Mouse (Mus musculus): ENCODE data around the gene Gm20388. TPM values are rescaled to one million over a fixed set of nuclear protein-coding genes. Genes with fewer than 3 reads are reported as not detected.

Gene Gm20388
- polyA plus RNA-seq, 1 experiment from 2014 or later = 5.5 TPM

GRCm38 (mm10) chr8:121885433-121885832, 1974.8 kb downstream of the Gm20388 start:
- no peak for ATAC-seq (ENCODE audit: borderline replicate concordance, extremely low read depth, low FRiP score, low TSS enrichment)
- Histone ChIP-seq H3K4me3 (no peak overlapping the region), H3K4me2 (no peak overlapping the region), H3K27me3 (no peaks in the 10 kb centered on the region), H3K9ac (no peak overlapping the region), H3K9me3 (no peaks in the 10 kb centered on the region), H3K27ac (no peak overlapping the region), H3K36me3 (peaks cover 31% of the 10 kb centered on the region), H3K4me1 (peaks cover 7% of the 10 kb centered on the region; the same call in 1 of the 2 replicates)
- WGBS = 88% methylated on average over 6 of the region's 6 CpGs

GRCm38 (mm10) chr8:121887547-121887946, 1976.9 kb downstream of the Gm20388 start:
- Histone ChIP-seq H3K4me3 (no peak overlapping the region), H3K4me2 (no peak overlapping the region), H3K27ac (no peak overlapping the region), H3K9ac (no peak overlapping the region), H3K9me3 (no peaks in the 10 kb centered on the region), H3K4me1 (no peaks in the 10 kb centered on the region), H3K27me3 (no peaks in the 10 kb centered on the region), H3K36me3 (peaks cover 31% of the 10 kb centered on the region)
- no peak for ATAC-seq (ENCODE audit: borderline replicate concordance, extremely low read depth, low FRiP score, low TSS enrichment)
- 56% methylated on average over 1 of the region's 1 CpGs for WGBS

GRCm38 (mm10) chr8:121889317-121889716, 1978.7 kb downstream of the Gm20388 start:
- H3K4me2 ChIP-seq = no peak overlapping the region
- no peaks in the 10 kb centered on the region for H3K9me3 ChIP-seq
- H3K4me3 ChIP-seq = no peak overlapping the region
- H3K27ac ChIP-seq = no peak overlapping the region
- no peaks in the 10 kb centered on the region for H3K27me3 ChIP-seq
- no peaks in the 10 kb centered on the region for H3K4me1 ChIP-seq
- WGBS = 93% methylated on average over 1 of the region's 1 CpGs
- no peak for ATAC-seq (ENCODE audit: borderline replicate concordance, extremely low read depth, low FRiP score, low TSS enrichment)
- H3K9ac ChIP-seq = no peak overlapping the region
- H3K36me3 ChIP-seq = peaks cover 22% of the 10 kb centered on the region

- no peak overlapping the region for H3K4me3 ChIP-seq
- no peaks in the 10 kb centered on the region for H3K4me1 ChIP-seq
- peaks cover 19% of the 10 kb centered on the region for H3K36me3 ChIP-seq
- H3K4me2 ChIP-seq = no peak overlapping the region
- no peak overlapping the region for H3K9ac ChIP-seq
- no peaks in the 10 kb centered on the region for H3K27me3 ChIP-seq
- no peak for ATAC-seq (ENCODE audit: borderline replicate concordance, extremely low read depth, low FRiP score, low TSS enrichment)
- no peak overlapping the region for H3K27ac ChIP-seq
- 68% methylated on average over 15 of the region's 15 CpGs for WGBS
- no peaks in the 10 kb centered on the region for H3K9me3 ChIP-seq
Measured at GRCm38 (mm10) chr8:121889810-121890785, 1979.5 kb downstream of the Gm20388 start.

- Histone ChIP-seq H3K4me3 (no peak overlapping the region), H3K9ac (no peak overlapping the region), H3K9me3 (no peaks in the 10 kb centered on the region), H3K4me1 (peaks cover 16% of the 10 kb centered on the region), H3K27ac (no peak overlapping the region), H3K36me3 (no peaks in the 10 kb centered on the region; the same call in 1 of the 2 replicates), H3K27me3 (no peaks in the 10 kb centered on the region), H3K4me2 (no peak overlapping the region)
- WGBS = 68% methylated on average over 5 of the region's 5 CpGs
- no peak for ATAC-seq (ENCODE audit: borderline replicate concordance, extremely low read depth, low FRiP score, low TSS enrichment)
Measured at GRCm38 (mm10) chr8:121892875-121893274, 1982.2 kb downstream of the Gm20388 start.

- ATAC-seq (ENCODE audit: borderline replicate concordance, extremely low read depth, low FRiP score, low TSS enrichment) = no peak
- Histone ChIP-seq H3K9ac (no peak overlapping the region), H3K4me3 (no peak overlapping the region), H3K9me3 (no peaks in the 10 kb centered on the region), H3K27me3 (no peaks in the 10 kb centered on the region), H3K27ac (no peak overlapping the region), H3K4me1 (peaks cover 35% of the 10 kb centered on the region), H3K4me2 (no peak overlapping the region), H3K36me3 (no peaks in the 10 kb centered on the region; the same call in 1 of the 2 replicates)
- 66% methylated on average over 7 of the region's 7 CpGs for WGBS
Measured at GRCm38 (mm10) chr8:121895910-121896309, 1985.3 kb downstream of the Gm20388 start.

GRCm38 (mm10) chr8:121896476-121897145, 1986.0 kb downstream of the Gm20388 start:
- no peak overlapping the region for H3K4me3 ChIP-seq
- H3K4me2 ChIP-seq = no peak overlapping the region
- no peak overlapping the region for H3K9ac ChIP-seq
- H3K27ac ChIP-seq = peak overlapping the region; percentile 89
- peaks cover 37% of the 10 kb centered on the region for H3K4me1 ChIP-seq
- 47% methylated on average over 12 of the region's 12 CpGs for WGBS
- H3K27me3 ChIP-seq = no peaks in the 10 kb centered on the region
- no peak for ATAC-seq (ENCODE audit: borderline replicate concordance, extremely low read depth, low FRiP score, low TSS enrichment)
- no peaks in the 10 kb centered on the region; the same call in 1 of the 2 replicates for H3K36me3 ChIP-seq
- no peaks in the 10 kb centered on the region for H3K9me3 ChIP-seq

- peaks cover 39% of the 10 kb centered on the region for H3K4me1 ChIP-seq
- H3K9me3 ChIP-seq = no peaks in the 10 kb centered on the region
- no peak overlapping the region for H3K4me2 ChIP-seq
- no peak overlapping the region for H3K4me3 ChIP-seq
- ATAC-seq (ENCODE audit: borderline replicate concordance, extremely low read depth, low FRiP score, low TSS enrichment) = no peak
- no peaks in the 10 kb centered on the region for H3K27me3 ChIP-seq
- H3K36me3 ChIP-seq = no peaks in the 10 kb centered on the region; the same call in 1 of the 2 replicates
- WGBS = 58% methylated on average over 9 of the region's 9 CpGs
- H3K9ac ChIP-seq = no peak overlapping the region
- H3K27ac ChIP-seq = peak overlapping the region; percentile 89
Measured at GRCm38 (mm10) chr8:121897205-121897604, 1986.6 kb downstream of the Gm20388 start.

GRCm38 (mm10) chr8:121897871-121898381, 1987.3 kb downstream of the Gm20388 start:
- H3K27me3 ChIP-seq = no peaks in the 10 kb centered on the region
- no peaks in the 10 kb centered on the region for H3K9me3 ChIP-seq
- H3K4me3 ChIP-seq = peak overlapping the region; percentile 2; the same call in 1 of the 2 replicates
- peaks cover 39% of the 10 kb centered on the region for H3K4me1 ChIP-seq
- H3K36me3 ChIP-seq = no peaks in the 10 kb centered on the region; the same call in 1 of the 2 replicates
- peak overlapping the region; percentile 89 for H3K27ac ChIP-seq
- H3K9ac ChIP-seq = no peak overlapping the region
- WGBS = 15% methylated on average over 7 of the region's 7 CpGs
- H3K4me2 ChIP-seq = peak overlapping the region; percentile 41
- ATAC-seq (ENCODE audit: borderline replicate concordance, extremely low read depth, low FRiP score, low TSS enrichment) = peak; percentile 11; the same call in 1 of the 2 replicates

GRCm38 (mm10) chr8:121898401-121898931, 1987.8 kb downstream of the Gm20388 start:
- H3K27ac ChIP-seq = peak overlapping the region; percentile 89
- no peaks in the 10 kb centered on the region for H3K9me3 ChIP-seq
- peak overlapping the region; percentile 41 for H3K4me2 ChIP-seq
- H3K4me3 ChIP-seq = peak overlapping the region; percentile 2; the same call in 1 of the 2 replicates
- ATAC-seq (ENCODE audit: borderline replicate concordance, extremely low read depth, low FRiP score, low TSS enrichment) = peak; percentile 92
- peaks cover 39% of the 10 kb centered on the region for H3K4me1 ChIP-seq
- no peaks in the 10 kb centered on the region; the same call in 1 of the 2 replicates for H3K36me3 ChIP-seq
- H3K9ac ChIP-seq = no peak overlapping the region
- H3K27me3 ChIP-seq = no peaks in the 10 kb centered on the region
- WGBS = 9% methylated on average over 4 of the region's 4 CpGs

Measured in lung, embryonic 15.5 days (tissue).